Mouse (Mus musculus) gonadal fat pad, adult 2 months (tissue): ENCODE results near the gene Gm20715. TPM values are rescaled to one million over a fixed set of nuclear protein-coding genes. Genes with fewer than 3 reads are reported as not detected.
"Not testable (repeated sequence)": the region's sequence is repeated elsewhere in the genome, so short reads cannot be mapped to it uniquely, and the experiment has no call there.

Experiments
- DNase-seq: peaks from one replicate; pipeline ENCODE4 v3.0.0-alpha.2; 2012; ENCODE audit warnings: low read depth
- polyA plus RNA-seq: library from polyadenylated mRNA; depleted of rRNA; stranded (reverse); fragments of >200 nt; gene quantifications from 2 replicates; pipeline ENCODE4 v1.2.3, GENCODE M21; 2012; rRNA removed

The Gm20715 gene
- polyA plus RNA-seq, 1 experiment, result not detected

GRCm38 (mm10) chr7:6429381-6429780 lies 19.3 kb downstream of the Gm20715 start:
- no peak for DNase-seq

- DNase-seq, result no peak
Observed at GRCm38 (mm10) chr7:6430342-6430741, 20.3 kb downstream of the Gm20715 start.

GRCm38 (mm10) chr7:6438388-6438787 lies 28.3 kb downstream of the Gm20715 start, which contains the start of gene Olfr1344:
Olfr1344 (plus strand) TSS chr7:6438688.
- no peak for DNase-seq

DNA sequence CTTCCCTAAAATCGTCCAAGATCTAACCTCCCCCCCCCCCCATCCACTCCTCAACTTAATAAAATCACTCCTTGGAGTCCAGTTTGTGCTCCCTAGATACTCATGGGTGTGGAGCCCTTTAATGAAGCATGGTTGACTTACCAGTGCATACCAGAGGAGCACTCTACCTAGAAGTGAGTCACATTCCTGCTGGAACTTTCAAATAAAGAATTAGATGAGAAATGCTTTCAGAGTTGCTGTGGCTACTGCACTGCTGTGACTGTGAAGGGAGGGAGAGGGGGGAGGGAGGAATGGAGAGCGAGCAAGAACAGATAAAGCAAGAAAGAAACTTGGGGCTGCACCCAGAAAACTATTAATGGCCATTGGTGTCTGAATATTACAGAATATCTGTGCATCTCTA lies 31.1 kb downstream of the Gm20715 start:
- no peak for DNase-seq

DNA sequence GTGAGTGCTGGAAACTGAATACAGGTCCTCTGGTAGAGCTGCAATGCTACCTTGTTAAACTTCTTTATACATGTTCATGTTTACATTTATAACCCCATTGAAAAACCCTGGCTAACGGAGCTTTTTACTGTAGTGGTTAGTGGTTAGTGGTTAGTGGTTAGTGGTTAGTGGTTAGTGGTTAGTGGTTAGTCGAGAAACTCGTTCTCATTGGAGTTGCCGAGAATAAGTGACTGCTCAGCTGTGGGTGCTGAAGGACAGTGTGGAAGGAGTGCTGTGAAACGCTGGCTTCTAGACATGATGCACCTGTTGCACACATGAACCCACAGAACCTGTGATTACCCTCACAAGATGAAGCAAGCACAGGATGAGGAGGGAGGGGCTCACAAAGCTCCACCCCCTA lies 37.7 kb downstream of the Gm20715 start:
- no peak for DNase-seq

- DNase-seq, result no peak
Observed at GRCm38 (mm10) chr7:6455868-6456267, 45.8 kb downstream of the Gm20715 start, which contains the start of gene Olfr1336. Olfr1336 (plus strand) TSS chr7:6456168.

DNA sequence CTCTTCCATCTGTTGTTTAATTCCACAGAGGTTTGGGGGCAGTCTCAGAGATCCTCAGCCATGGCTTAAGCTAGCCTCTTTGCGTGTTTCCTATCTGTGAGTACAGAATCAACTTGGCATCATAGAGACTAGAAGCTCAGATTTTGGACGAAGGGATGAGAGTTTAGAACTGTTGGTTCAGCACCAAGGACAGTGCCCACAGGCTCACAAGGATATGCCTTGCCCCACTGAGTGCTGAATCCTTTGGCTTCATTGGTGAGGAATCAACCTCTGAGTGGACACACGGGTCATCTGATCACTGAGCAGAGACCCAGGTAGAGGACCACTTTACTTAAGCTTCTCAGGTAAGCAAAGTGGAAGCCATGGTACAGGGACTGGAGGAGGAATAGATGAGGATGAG lies 46.3 kb downstream of the Gm20715 start:
- DNase-seq, result no peak

- DNase-seq, result no peak
Observed at GRCm38 (mm10) chr7:6466951-6467350, 56.9 kb downstream of the Gm20715 start, which contains the start of gene Olfr1346. Olfr1346 (plus strand) TSS chr7:6467101.

DNA sequence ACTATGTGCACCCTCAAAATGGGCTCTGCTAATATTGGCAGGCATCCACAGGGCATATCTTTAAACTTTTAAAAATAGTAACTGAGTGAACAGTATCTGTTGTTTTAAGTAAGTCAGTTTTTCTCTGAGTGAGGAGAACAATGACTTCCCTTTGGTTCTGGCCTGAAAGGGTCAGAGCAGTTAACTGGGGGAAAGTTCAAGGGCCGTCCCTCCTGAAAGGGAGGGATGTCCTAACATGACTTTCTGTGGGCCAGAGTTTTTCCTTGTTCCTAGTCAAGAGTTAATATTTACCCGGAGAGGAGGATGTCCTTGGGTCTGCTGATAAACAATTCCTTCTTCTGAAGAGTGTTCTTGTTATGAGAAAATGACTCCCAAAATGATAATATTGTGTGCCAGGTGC lies 67.6 kb downstream of the Gm20715 start:
- not testable (repeated sequence) for DNase-seq

GRCm38 (mm10) chr7:6486841-6487240 lies 76.8 kb downstream of the Gm20715 start, which contains the start of gene Olfr5:
Olfr5 (minus strand) TSS chr7:6486941.
- DNase-seq, result no peak

Other genes with a start within 250 kb of the Gm20715 start
- gene Zfp444, start 238.1 kb upstream of the Gm20715 start, polyA plus RNA-seq, result 15.7 and 17.0 TPM in 2 replicates
- gene Galp, start 213.2 kb upstream of the Gm20715 start, polyA plus RNA-seq, result not detected in 2 replicates
- not detected in 2 replicates for gene Zscan5b, start 188.0 kb upstream of the Gm20715 start, polyA plus RNA-seq
- 1,972 and 2,446 TPM in 2 replicates for gene Epp13, start 157.6 kb upstream of the Gm20715 start, polyA plus RNA-seq
- gene Zfp667, start 123.7 kb upstream of the Gm20715 start, polyA plus RNA-seq, result 1.5 and 1.6 TPM in 2 replicates
- 0.96 and 1.1 TPM in 2 replicates for gene Zfp583, start 79.0 kb upstream of the Gm20715 start, polyA plus RNA-seq
- gene Gm3854, start 66.5 kb upstream of the Gm20715 start, polyA plus RNA-seq, result 0.14 and 0.18 TPM in 2 replicates
- 0.49 and 0.90 TPM in 2 replicates for gene Zfp78, start 47.0 kb upstream of the Gm20715 start, polyA plus RNA-seq
- 3.0 and 3.3 TPM in 2 replicates for gene Zfp28, start 27.0 kb upstream of the Gm20715 start, polyA plus RNA-seq
- not detected in 2 replicates for gene Smim17, start 11.6 kb upstream of the Gm20715 start, polyA plus RNA-seq
- not detected in 2 replicates for gene Olfr1344, start 28.4 kb downstream of the Gm20715 start, polyA plus RNA-seq
- not detected in 2 replicates for gene Olfr1336, start 45.9 kb downstream of the Gm20715 start, polyA plus RNA-seq
- not detected in 2 replicates for gene Olfr1346, start 56.8 kb downstream of the Gm20715 start, polyA plus RNA-seq
- gene Olfr5, start 76.7 kb downstream of the Gm20715 start, polyA plus RNA-seq, result 0.11 and 0.18 TPM in 2 replicates
- not detected in 2 replicates for gene Olfr1347, start 89.5 kb downstream of the Gm20715 start, polyA plus RNA-seq
- 0.22 and 0.49 TPM in 2 replicates for gene Olfr1348, start 98.5 kb downstream of the Gm20715 start, polyA plus RNA-seq
- gene Olfr1349, start 112.7 kb downstream of the Gm20715 start, polyA plus RNA-seq, result 0.57 and 0.69 TPM in 2 replicates
- not detected in 2 replicates for gene Olfr1350, start 154.6 kb downstream of the Gm20715 start, polyA plus RNA-seq